Mouse (Mus musculus) small intestine, adult 2 months (tissue): ENCODE measurements at regions not wholly inside any gene's neighbourhood (a gene's known extent, or its start where the extent isn't known, plus 50 kb on each side); places are given as distances from the start of the nearest gene placed in this dataset.

Experiments
- H3K27ac ChIP-seq: fragments of 200-500 bp; 2 replicates; pipeline ENCODE4 v1.5.1; 2012; ENCODE audit warnings: low read depth, low read length, control low read depth, inconsistent platforms; ENCODE audit not compliant: insufficient read depth
- H3K27me3 ChIP-seq: fragments of 200-500 bp; 2 replicates; pipeline ENCODE4 v1.6.1; 2012; ENCODE audit warnings: mild to moderate bottlenecking, moderate library complexity, low read length, inconsistent platforms; ENCODE audit not compliant: control insufficient read depth, insufficient read depth
- H3K36me3 ChIP-seq: fragments of 200-500 bp; 2 replicates; pipeline ENCODE4 v1.6.1; 2012; ENCODE audit warnings: mild to moderate bottlenecking, low read length, control low read depth, inconsistent platforms; ENCODE audit not compliant: control insufficient read depth, insufficient read depth
- H3K4me1 ChIP-seq: fragments of 200-500 bp; 2 replicates; pipeline ENCODE4 v1.6.1; 2012; ENCODE audit warnings: low read length, inconsistent platforms, mixed read lengths; ENCODE audit not compliant: control insufficient read depth, insufficient read depth, insufficient read length
- H3K4me3 ChIP-seq: fragments of 200-500 bp; 2 replicates; pipeline ENCODE4 v1.5.1; 2012; ENCODE audit warnings: low read depth, mild to moderate bottlenecking, control low read depth, inconsistent platforms, low read length, moderate library complexity
- CTCF ChIP-seq: fragments of 200-500 bp; IDR thresholded peaks from 2 replicates; pipeline ENCODE4 v1.5.1; 2012; ENCODE audit warnings: low read depth, mild to moderate bottlenecking, control low read depth, inconsistent platforms, low read length, moderate library complexity, mixed read lengths; ENCODE audit not compliant: insufficient replicate concordance, insufficient read length; ENCODE audit errors: extremely low read depth
- POLR2A ChIP-seq: fragments of 200-500 bp; IDR thresholded peaks from 2 replicates; pipeline ENCODE4 v1.6.1; 2012; ENCODE audit warnings: low read depth, mild to moderate bottlenecking, control low read depth, inconsistent platforms, low read length, moderate library complexity
- WGBS: fragments of 180-500 bp; shearing (Covaris S2); methylation state at CpG from one replicate; pipeline ENCODE4 v1.1.7; 2018; 5-methylcytosine and 5-hydroxymethylcytosine counted together

- H3K27me3 ChIP-seq: no peaks in the 10 kb centered on the region
- H3K36me3 ChIP-seq: no peaks in the 10 kb centered on the region
- no peak overlapping the region for H3K4me3 ChIP-seq
- peak overlapping the region; percentile 92 for H3K27ac ChIP-seq
- TF ChIP-seq CTCF (no peak), POLR2A (no peak)
- WGBS: 37% methylated on average over 9 of the region's 9 CpGs
- H3K4me1 ChIP-seq: peaks cover 21% of the 10 kb centered on the region
Measured at GRCm38 (mm10) chr10:17653785-17654184, 69.2 kb upstream of the Cited2 start.

GRCm38 (mm10) chr10:17654308-17654858 lies 68.6 kb upstream of the Cited2 start:
- Histone ChIP-seq H3K36me3 (no peaks in the 10 kb centered on the region), H3K27ac (peak overlapping the region; percentile 92), H3K4me1 (peaks cover 21% of the 10 kb centered on the region), H3K27me3 (no peaks in the 10 kb centered on the region), H3K4me3 (no peak overlapping the region)
- 38% methylated on average over 2 of the region's 2 CpGs for WGBS
- TF ChIP-seq CTCF: no peak
- no peak for TF ChIP-seq POLR2A

GRCm38 (mm10) chr10:17655459-17656051 lies 67.5 kb upstream of the Cited2 start:
- Histone ChIP-seq H3K27ac (no peak overlapping the region), H3K4me3 (no peak overlapping the region), H3K4me1 (peaks cover 19% of the 10 kb centered on the region; the same call in 1 of the 2 replicates), H3K27me3 (no peaks in the 10 kb centered on the region), H3K36me3 (no peaks in the 10 kb centered on the region)
- no peak for TF ChIP-seq CTCF
- no peak for TF ChIP-seq POLR2A
- WGBS: 74% methylated on average over 10 of the region's 10 CpGs

- TF ChIP-seq POLR2A (no peak), CTCF (no peak)
- Histone ChIP-seq H3K27me3 (no peaks in the 10 kb centered on the region), H3K36me3 (no peaks in the 10 kb centered on the region), H3K27ac (no peak overlapping the region), H3K4me1 (peaks cover 17% of the 10 kb centered on the region; the same call in 1 of the 2 replicates), H3K4me3 (no peak overlapping the region)
- WGBS: 70% methylated on average over 10 of the region's 10 CpGs
Measured at GRCm38 (mm10) chr10:17656305-17656704, 66.7 kb upstream of the Cited2 start.

GRCm38 (mm10) chr10:17656872-17657482 lies 66.0 kb upstream of the Cited2 start:
- no peak overlapping the region for H3K4me3 ChIP-seq
- H3K36me3 ChIP-seq: no peaks in the 10 kb centered on the region
- no peaks in the 10 kb centered on the region for H3K27me3 ChIP-seq
- H3K4me1 ChIP-seq: peaks cover 11% of the 10 kb centered on the region; the same call in 1 of the 2 replicates
- no peak overlapping the region for H3K27ac ChIP-seq
- TF ChIP-seq CTCF: no peak
- no peak for TF ChIP-seq POLR2A
- WGBS: 77% methylated on average over 8 of the region's 8 CpGs

GRCm38 (mm10) chr10:17659575-17659974 lies 63.4 kb upstream of the Cited2 start:
- Histone ChIP-seq H3K27me3 (no peaks in the 10 kb centered on the region), H3K4me1 (peaks cover 6% of the 10 kb centered on the region; the same call in 1 of the 2 replicates), H3K4me3 (no peak overlapping the region), H3K27ac (no peak overlapping the region), H3K36me3 (no peaks in the 10 kb centered on the region)
- TF ChIP-seq CTCF (no peak), POLR2A (no peak)
- 87% methylated on average over 9 of the region's 9 CpGs for WGBS

GRCm38 (mm10) chr10:17660836-17661452 lies 62.1 kb upstream of the Cited2 start:
- Histone ChIP-seq H3K36me3 (no peaks in the 10 kb centered on the region), H3K4me3 (no peak overlapping the region), H3K27ac (no peak overlapping the region), H3K4me1 (no peaks in the 10 kb centered on the region; the same call in 1 of the 2 replicates), H3K27me3 (no peaks in the 10 kb centered on the region)
- WGBS: 89% methylated on average over 5 of the region's 5 CpGs
- TF ChIP-seq CTCF (no peak), POLR2A (no peak)
